Mouse (Mus musculus): ENCODE measurements around the gene Il4i1.
A peak's percentile ranks its signal among the peaks of the same experiment; 100 is the strongest.

Il4i1 gene

DNA sequence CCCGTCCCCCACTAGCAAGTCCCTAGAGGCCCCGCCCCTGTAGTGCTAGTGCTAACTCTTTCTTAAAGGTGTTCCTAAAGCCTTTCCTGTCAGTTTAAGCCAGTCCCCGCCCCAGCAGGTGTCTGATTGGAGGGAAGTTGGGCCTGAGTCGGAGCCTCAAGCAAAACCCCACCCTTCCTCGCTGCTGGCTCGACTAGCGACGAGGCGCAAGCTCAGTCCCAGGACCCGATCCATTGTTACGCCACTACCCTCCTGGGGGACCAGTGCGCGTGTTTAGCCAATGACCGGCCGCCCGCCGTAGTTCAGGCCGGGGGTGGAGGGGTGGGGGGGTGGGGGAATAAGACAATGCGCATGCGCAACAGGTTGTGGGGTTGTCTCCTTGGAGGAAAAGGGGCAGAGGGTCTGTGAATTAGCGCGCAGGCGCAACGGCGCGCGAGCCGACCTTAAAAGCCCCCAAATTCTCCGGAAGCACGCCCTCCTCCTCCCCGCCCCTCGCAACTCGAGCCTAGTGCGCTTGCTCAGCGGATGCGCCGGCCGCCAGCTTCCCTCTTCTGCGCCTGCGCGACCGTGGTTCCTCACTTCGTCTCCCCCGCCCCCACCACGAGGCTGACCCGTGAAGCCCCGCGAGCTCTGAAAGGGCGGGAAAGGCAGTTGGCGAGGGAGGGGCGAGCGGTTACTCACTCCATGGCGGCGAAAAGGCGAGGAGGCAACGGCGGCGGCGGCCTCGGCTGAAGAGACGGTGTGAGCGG is at the start of gene Il4i1, which contains the start of gene Nup62:
TSS of gene Il4i1 (plus strand) at position 667 of the 749 bp plus-strand sequence.
TSS of gene Nup62 (plus strand) at position 368 of the 749 bp plus-strand sequence.
- Histone ChIP-seq H3K27me3 (ENCODE audit: control insufficient read depth, insufficient read depth, low read length, poor library complexity, severe bottlenecking) (no peaks in the 10 kb centered on the region), H3K36me3 (ENCODE audit: control insufficient read depth, insufficient read depth, low read length, poor library complexity, severe bottlenecking) (no peaks in the 10 kb centered on the region)
- DNase-seq (ENCODE audit: low read depth, low spot score) = peak; percentile 99

DNA sequence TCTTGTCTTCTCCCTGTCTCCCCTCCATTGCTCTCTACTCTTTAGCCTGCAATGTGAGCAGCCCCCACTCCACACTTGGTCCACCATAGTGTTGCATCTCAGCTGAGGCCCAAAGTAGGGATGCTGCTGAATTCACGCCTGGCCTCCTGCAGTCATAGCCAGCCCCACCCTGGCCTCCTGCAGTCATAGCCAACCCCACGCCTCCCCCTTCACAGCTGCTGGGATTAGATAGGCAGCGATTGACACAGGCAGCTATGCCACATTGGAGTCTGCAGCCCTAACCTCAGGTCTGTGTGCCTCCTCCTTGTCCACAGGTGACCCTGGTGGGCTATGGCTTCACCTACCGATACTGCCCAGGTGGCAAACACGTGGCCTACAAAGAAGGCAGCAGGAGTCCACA is 48.1 kb upstream of the Il4i1 start:
- Histone ChIP-seq H3K36me3 (ENCODE audit: control insufficient read depth, insufficient read depth, low read length, poor library complexity, severe bottlenecking) (peaks cover 7% of the 10 kb centered on the region), H3K27me3 (ENCODE audit: control insufficient read depth, insufficient read depth, low read length, poor library complexity, severe bottlenecking) (no peaks in the 10 kb centered on the region)
- no peak for DNase-seq (ENCODE audit: low read depth, low spot score)

- Histone ChIP-seq H3K27me3 (ENCODE audit: control insufficient read depth, insufficient read depth, low read length, poor library complexity, severe bottlenecking) (no peaks in the 10 kb centered on the region), H3K36me3 (ENCODE audit: control insufficient read depth, insufficient read depth, low read length, poor library complexity, severe bottlenecking) (peaks cover 7% of the 10 kb centered on the region)
- DNase-seq (ENCODE audit: low read depth, low spot score) = peak; percentile 38
Observed at GRCm38 (mm10) chr7:44770046-44770578, 46.1 kb upstream of the Il4i1 start.

- H3K36me3 ChIP-seq (ENCODE audit: control insufficient read depth, insufficient read depth, low read length, poor library complexity, severe bottlenecking) = peaks cover 9% of the 10 kb centered on the region
- H3K27me3 ChIP-seq (ENCODE audit: control insufficient read depth, insufficient read depth, low read length, poor library complexity, severe bottlenecking) = no peaks in the 10 kb centered on the region
- DNase-seq (ENCODE audit: low read depth, low spot score) = no peak
Observed at GRCm38 (mm10) chr7:44772591-44773204, 43.5 kb upstream of the Il4i1 start.

DNA sequence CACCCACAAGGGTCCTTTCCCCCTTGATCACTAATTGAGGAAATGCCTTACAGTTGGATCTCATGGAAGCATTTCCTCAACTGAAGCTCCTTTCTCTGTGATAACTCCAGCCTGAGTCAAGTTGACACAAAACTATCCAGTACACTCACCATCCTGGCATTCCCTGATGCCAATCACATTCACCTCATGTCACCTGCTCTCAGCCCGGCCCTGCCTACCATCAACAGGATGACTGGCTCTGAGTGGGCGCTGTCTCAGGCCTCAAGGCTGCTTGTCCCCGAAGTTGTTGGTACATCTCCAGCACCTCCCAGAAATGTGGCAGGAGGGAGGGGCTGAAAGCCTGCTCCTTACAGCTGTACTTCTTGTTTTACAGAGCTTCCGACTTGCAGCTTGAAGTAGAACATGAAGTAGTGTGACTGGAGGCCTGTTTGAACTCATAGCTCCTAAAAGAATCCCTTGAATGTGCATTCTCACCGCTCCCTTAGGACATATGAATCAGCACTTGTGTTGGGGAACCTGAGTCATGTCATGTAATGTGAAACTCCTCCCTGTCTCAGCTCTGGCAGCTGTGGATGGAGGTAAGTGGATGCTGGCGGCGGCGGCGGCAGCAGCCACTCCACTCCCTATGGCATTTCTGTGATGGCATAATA is 39.2 kb upstream of the Il4i1 start:
- DNase-seq (ENCODE audit: low read depth, low spot score) = no peak
- Histone ChIP-seq H3K27me3 (ENCODE audit: control insufficient read depth, insufficient read depth, low read length, poor library complexity, severe bottlenecking) (no peaks in the 10 kb centered on the region), H3K36me3 (ENCODE audit: control insufficient read depth, insufficient read depth, low read length, poor library complexity, severe bottlenecking) (peaks cover 4% of the 10 kb centered on the region)

GRCm38 (mm10) chr7:44780101-44780500 is 36.1 kb upstream of the Il4i1 start:
- no peak for DNase-seq (ENCODE audit: low read depth, low spot score)
- Histone ChIP-seq H3K36me3 (ENCODE audit: control insufficient read depth, insufficient read depth, low read length, poor library complexity, severe bottlenecking) (peaks cover 2% of the 10 kb centered on the region; the same call in 1 of the 2 replicates), H3K27me3 (ENCODE audit: control insufficient read depth, insufficient read depth, low read length, poor library complexity, severe bottlenecking) (no peaks in the 10 kb centered on the region)

DNA sequence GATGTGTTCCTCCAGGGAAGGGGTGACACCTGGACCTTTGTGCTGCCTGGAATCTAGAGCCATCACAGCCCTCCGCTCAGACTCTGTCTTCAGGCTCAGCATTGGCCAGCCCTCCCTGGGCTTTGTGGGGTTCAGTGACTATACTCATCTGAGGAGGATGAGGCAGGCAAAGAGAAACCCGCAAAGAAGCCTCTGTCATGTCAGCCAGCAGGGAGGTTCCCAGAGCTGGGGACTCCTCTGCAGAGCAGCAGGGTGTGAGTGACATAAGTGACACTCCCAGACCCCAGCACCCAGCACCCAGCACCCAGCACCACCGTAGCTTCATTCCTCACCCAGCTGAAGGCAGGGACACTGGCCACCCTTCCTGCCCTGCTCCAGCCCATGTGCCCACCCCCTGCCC is 26.7 kb upstream of the Il4i1 start:
- no peaks in the 10 kb centered on the region for H3K36me3 ChIP-seq (ENCODE audit: control insufficient read depth, insufficient read depth, low read length, poor library complexity, severe bottlenecking)

GRCm38 (mm10) chr7:44790066-44790465 is 26.1 kb upstream of the Il4i1 start:
- Histone ChIP-seq H3K27me3 (ENCODE audit: control insufficient read depth, insufficient read depth, low read length, poor library complexity, severe bottlenecking) (no peaks in the 10 kb centered on the region), H3K36me3 (ENCODE audit: control insufficient read depth, insufficient read depth, low read length, poor library complexity, severe bottlenecking) (no peaks in the 10 kb centered on the region)
- no peak for DNase-seq (ENCODE audit: low read depth, low spot score)

More for the DNA sequence above, 26.7 kb upstream of the Il4i1 start:
- DNase-seq (ENCODE audit: low read depth, low spot score) = no peak
- no peaks in the 10 kb centered on the region for H3K27me3 ChIP-seq (ENCODE audit: control insufficient read depth, insufficient read depth, low read length, poor library complexity, severe bottlenecking)

- Histone ChIP-seq H3K36me3 (ENCODE audit: control insufficient read depth, insufficient read depth, low read length, poor library complexity, severe bottlenecking) (no peaks in the 10 kb centered on the region), H3K27me3 (ENCODE audit: control insufficient read depth, insufficient read depth, low read length, poor library complexity, severe bottlenecking) (no peaks in the 10 kb centered on the region)
- no peak for DNase-seq (ENCODE audit: low read depth, low spot score)
Observed at GRCm38 (mm10) chr7:44792781-44793180, 23.4 kb upstream of the Il4i1 start.

- H3K27me3 ChIP-seq (ENCODE audit: control insufficient read depth, insufficient read depth, low read length, poor library complexity, severe bottlenecking) = no peaks in the 10 kb centered on the region
- no peak for DNase-seq (ENCODE audit: low read depth, low spot score)
- H3K36me3 ChIP-seq (ENCODE audit: control insufficient read depth, insufficient read depth, low read length, poor library complexity, severe bottlenecking) = no peaks in the 10 kb centered on the region
Observed at GRCm38 (mm10) chr7:44808927-44809326, 7.3 kb upstream of the Il4i1 start.

GRCm38 (mm10) chr7:44809466-44809865 is 6.7 kb upstream of the Il4i1 start:
- H3K27me3 ChIP-seq (ENCODE audit: control insufficient read depth, insufficient read depth, low read length, poor library complexity, severe bottlenecking) = no peaks in the 10 kb centered on the region
- no peak for DNase-seq (ENCODE audit: low read depth, low spot score)
- H3K36me3 ChIP-seq (ENCODE audit: control insufficient read depth, insufficient read depth, low read length, poor library complexity, severe bottlenecking) = no peaks in the 10 kb centered on the region

- no peak for DNase-seq (ENCODE audit: low read depth, low spot score)
- no peaks in the 10 kb centered on the region for H3K36me3 ChIP-seq (ENCODE audit: control insufficient read depth, insufficient read depth, low read length, poor library complexity, severe bottlenecking)
- no peaks in the 10 kb centered on the region for H3K27me3 ChIP-seq (ENCODE audit: control insufficient read depth, insufficient read depth, low read length, poor library complexity, severe bottlenecking)
Observed at GRCm38 (mm10) chr7:44810365-44810764, 5.8 kb upstream of the Il4i1 start.

DNA sequence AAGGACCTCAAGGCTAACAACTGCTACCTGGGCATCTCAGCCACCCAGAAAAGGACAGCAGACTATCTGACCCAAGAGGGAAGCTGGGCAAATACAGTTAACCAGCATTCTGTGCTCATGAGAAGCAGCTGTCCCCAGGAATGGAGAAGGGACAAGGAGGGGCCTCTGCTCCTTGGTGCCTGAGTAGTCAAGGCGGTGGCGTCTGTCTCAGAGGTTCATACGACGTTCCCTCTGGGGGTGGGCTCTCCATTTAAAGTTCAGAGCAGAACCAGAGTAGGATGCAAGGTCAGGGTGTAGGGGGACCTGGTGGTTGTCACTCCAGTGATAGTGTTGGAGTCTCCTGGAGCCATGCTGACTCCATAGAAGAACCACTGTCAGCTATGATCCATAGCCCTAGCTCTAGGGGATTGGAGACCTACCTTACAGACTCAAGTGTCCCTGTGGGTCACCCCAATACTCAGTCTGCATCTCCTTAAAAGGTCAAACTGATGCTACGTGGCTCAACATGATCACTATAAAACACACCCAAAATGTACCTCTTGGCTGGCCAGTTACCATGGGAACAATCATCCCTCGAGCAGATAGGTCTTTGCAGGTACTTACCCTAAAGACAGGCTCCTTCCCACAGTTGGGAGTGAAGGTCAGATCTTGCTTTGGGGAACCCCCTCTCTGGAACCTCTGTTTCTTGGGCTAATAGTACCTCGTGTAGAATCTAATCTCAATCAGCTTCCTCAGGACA is 5.2 kb upstream of the Il4i1 start:
- no peak for DNase-seq (ENCODE audit: low read depth, low spot score)
- Histone ChIP-seq H3K36me3 (ENCODE audit: control insufficient read depth, insufficient read depth, low read length, poor library complexity, severe bottlenecking) (no peaks in the 10 kb centered on the region), H3K27me3 (ENCODE audit: control insufficient read depth, insufficient read depth, low read length, poor library complexity, severe bottlenecking) (no peaks in the 10 kb centered on the region)

DNA sequence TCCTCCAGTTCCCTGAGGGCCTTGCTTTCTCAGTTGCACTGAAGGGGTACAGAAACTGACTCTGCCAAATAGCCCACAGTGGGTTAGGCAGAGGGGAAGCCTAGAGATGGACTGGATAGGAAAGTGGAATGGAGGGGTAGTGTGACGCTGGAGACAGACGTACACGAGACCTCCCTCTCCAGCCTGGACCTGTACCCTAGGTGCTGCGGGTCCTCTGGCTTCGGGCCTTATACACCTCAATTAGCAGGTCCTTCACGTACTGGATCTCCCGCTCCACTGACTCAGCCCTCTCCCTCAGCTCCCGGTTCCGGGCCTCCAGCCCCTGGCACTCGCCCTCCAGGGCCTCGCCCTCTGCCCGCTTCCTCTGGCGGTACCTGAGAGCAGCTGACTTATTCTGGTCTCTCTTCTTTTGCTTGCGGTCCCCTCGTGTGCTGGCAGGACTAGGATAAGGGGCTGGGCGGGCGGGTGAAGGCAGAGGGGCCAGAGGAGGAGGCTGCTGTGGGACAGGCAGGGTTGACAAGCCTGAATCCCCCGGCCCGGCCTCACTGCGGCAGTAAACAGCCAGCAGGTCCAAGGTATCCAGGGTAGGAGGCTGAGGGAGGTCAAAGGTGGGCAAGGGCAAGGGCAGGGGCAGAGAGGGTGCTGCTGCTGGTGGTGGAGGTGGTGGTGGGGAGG is 3.4 kb upstream of the Il4i1 start:
- Histone ChIP-seq H3K27me3 (ENCODE audit: control insufficient read depth, insufficient read depth, low read length, poor library complexity, severe bottlenecking) (no peaks in the 10 kb centered on the region), H3K36me3 (ENCODE audit: control insufficient read depth, insufficient read depth, low read length, poor library complexity, severe bottlenecking) (no peaks in the 10 kb centered on the region)
- DNase-seq (ENCODE audit: low read depth, low spot score) = no peak

Data from splenic B cell, adult 2 months (primary cell).